Comparison of ENCODE assay signal across 9 mouse cellular contexts in the genomic region with DNA sequence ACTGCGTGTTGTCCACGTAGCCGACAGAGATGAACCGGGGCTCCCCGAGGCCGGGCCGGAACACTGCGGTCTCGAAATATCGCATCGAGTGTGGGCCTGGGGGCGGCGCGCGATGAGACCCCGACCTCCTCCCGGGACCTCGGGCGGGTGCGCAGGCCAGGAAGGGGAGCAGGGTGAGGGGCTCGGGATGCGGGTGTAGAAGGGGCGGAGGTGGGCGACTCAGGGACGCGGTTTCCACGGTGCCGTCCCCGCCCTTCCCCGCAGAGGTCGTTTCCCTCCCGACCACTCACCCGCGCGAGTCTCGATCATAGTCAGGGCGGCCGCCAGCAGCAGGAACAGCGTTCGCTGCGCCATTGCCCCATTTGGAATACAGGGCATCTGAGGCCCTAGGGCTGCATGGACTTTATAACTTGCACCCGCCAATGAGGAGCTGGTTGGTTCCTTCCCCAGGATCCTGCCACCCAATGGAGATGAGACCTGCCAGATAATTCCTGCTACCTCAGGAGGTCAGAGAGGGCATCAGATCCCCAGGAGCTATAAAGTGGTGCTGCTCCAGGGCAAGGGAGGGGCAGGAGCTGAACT. TPM values are rescaled to one million over a fixed set of nuclear protein-coding genes. Genes with fewer than 3 reads are reported as not detected.
DNase-seq lines count a peak whose midpoint lies in the region; ATAC-seq and TF ChIP-seq lines count a peak whose summit lies in the region.
"Had no signal": no experiment of that assay in that cellular context is flagged by ENCODE, and none has a peak within 500 bp of the region (broad histone marks: within the 10 kb centered on the region; RNA-seq: fewer than 3 reads in every experiment).

No protein-coding gene starts in this region.

- H3K27ac ChIP-seq in embryonic fibroblast, embryonic 13.5 days (ENCODE audit: insufficient read depth, low read length), result no peak overlapping the region

- DNase-seq in frontal cortex, postnatal 14 days (ENCODE audit: low spot score in 2 of 2), result no peak
- DNase-seq in kidney, postnatal 36 days, result peak; percentile 11 to 24
- no peak for DNase-seq in spleen, postnatal 14 days (ENCODE audit: low spot score in 2 of 2)
- no peak for DNase-seq in gastrocnemius, adult 8-10 months (ENCODE audit: low spot score in 2 of 2)

- TF ChIP-seq POLR2A in embryonic fibroblast, embryonic 13.5 days (IDR thresholded peaks at IDR 0.05; ENCODE audit: low read depth, low read length), result no peak

- H3K27me3 ChIP-seq in E14TG2a.4 (ENCODE audit: insufficient read depth, low read length), result peaks cover 76% of the 10 kb centered on the region

- no peaks in the 10 kb centered on the region for H3K36me3 ChIP-seq in E14TG2a.4 (ENCODE audit: insufficient read depth, low read length)

- peak; percentile 33; the same call in 1 of the 2 replicates for ATAC-seq in frontal cortex, adult (ENCODE audit: low TSS enrichment)
- ATAC-seq in monocyte, adult 5-6 weeks (replicated peaks; ENCODE audit: insufficient number of reproducible peaks, low FRiP score, low TSS enrichment, poor library complexity, severe bottlenecking), result 0 out of 2 replicates have a peak, but pooled peaks have one; percentile 24

- H3K4me3 ChIP-seq in E14TG2a.4 (replicated peaks; ENCODE audit: low read length), result peak overlapping the region; percentile 83
- H3K4me3 ChIP-seq in embryonic fibroblast, embryonic 13.5 days (ENCODE audit: insufficient read depth, low read length), result peak overlapping the region; percentile 48

- H3K9me3 ChIP-seq in E14TG2a.4 (ENCODE audit: low read length), result no peaks in the 10 kb centered on the region

- no peak for TF ChIP-seq CTCF in E14TG2a.4 (conservative IDR thresholded peaks at IDR 0.05; ENCODE audit: low read length)
- no peak for TF ChIP-seq CTCF in embryonic fibroblast, embryonic 13.5 days (IDR thresholded peaks at IDR 0.05; ENCODE audit: borderline replicate concordance, insufficient read depth, low read length)

- H3K4me1 ChIP-seq in E14TG2a.4 (replicated peaks; ENCODE audit: low read depth, low read length), result peaks cover 27% of the 10 kb centered on the region
- H3K4me1 ChIP-seq in embryonic fibroblast, embryonic 13.5 days (ENCODE audit: control insufficient read depth, insufficient read depth, low read length), result no peaks in the 10 kb centered on the region

RNA-seq across cellular contexts. Expression of gene Gm11127, which starts 25.8 kb away (rescaled TPM):
- not detected in 2 replicates for polyA plus RNA-seq in embryonic fibroblast, embryonic 13.5 days (2011; ENCODE audit: insufficient read length, low read depth, missing spikeins)
- total RNA-seq in monocyte, adult 5-6 weeks (2017), result 0.64 TPM in 1 of 3 replicates, not detected in the others
- total RNA-seq in gastrocnemius, adult 8-10 months (2022), result 1 to 10 TPM; 1.8 to 2.7 (median 2.2) TPM

RNA-seq across cellular contexts. Expression of gene Gm19684, which starts 37.5 kb away (rescaled TPM):
- polyA plus RNA-seq in embryonic fibroblast, embryonic 13.5 days (2011; ENCODE audit: insufficient read length, low read depth, missing spikeins), result not detected in 2 replicates
- 1.4 to 2.5 TPM in 2 of 3 replicates, not detected in the other for total RNA-seq in monocyte, adult 5-6 weeks (2017)
- total RNA-seq in gastrocnemius, adult 8-10 months (2022), result under 1 TPM in 1 of 4 experiments, not detected in 3; 0.29 TPM
- polyA plus RNA-seq: C2C12 had no signal

RNA-seq across cellular contexts. Expression of gene Gm6034, which starts 41.2 kb away (rescaled TPM):
- not detected in 2 replicates for polyA plus RNA-seq in embryonic fibroblast, embryonic 13.5 days (2011; ENCODE audit: insufficient read length, low read depth, missing spikeins)
- 0.49 to 1.0 TPM in 2 of 3 replicates, not detected in the other for total RNA-seq in monocyte, adult 5-6 weeks (2017)
- not detected for total RNA-seq in gastrocnemius, adult 8-10 months (2022)
- polyA plus RNA-seq: C2C12 had no signal

RNA-seq across cellular contexts. Expression of gene H2-T22, which starts 41.4 kb away (rescaled TPM):
- polyA plus RNA-seq in embryonic fibroblast, embryonic 13.5 days (2011; ENCODE audit: insufficient read length, low read depth, missing spikeins), result 50.4 and 54.1 TPM in 2 replicates
- total RNA-seq in monocyte, adult 5-6 weeks (2017), result 122 to 131 TPM (median 124 TPM) in 3 replicates
- total RNA-seq in gastrocnemius, adult 8-10 months (2022), result 10 to 100 TPM; 11.7 to 14.0 (median 13.0) TPM

RNA-seq across cellular contexts. Expression of gene Gm7030, which starts 45.3 kb away (rescaled TPM):
- polyA plus RNA-seq in embryonic fibroblast, embryonic 13.5 days (2011; ENCODE audit: insufficient read length, low read depth, missing spikeins), result not detected in 2 replicates
- not detected in 3 replicates for total RNA-seq in monocyte, adult 5-6 weeks (2017)
- not detected for total RNA-seq in gastrocnemius, adult 8-10 months (2022)
- polyA plus RNA-seq: C2C12 had no signal

Comparison
In these comparisons a context has a peak if more than half of its experiments do, and no peak if none do; other contexts are left out.
1. DNase-seq: peak in kidney, postnatal 36 days (2 of 2); none in frontal cortex, postnatal 14 days (0 of 2), spleen, postnatal 14 days (0 of 2) and gastrocnemius, adult 8-10 months (0 of 2).